Mouse (Mus musculus): Measurements from ENCODE around the gene Ugt8a. TPM values are rescaled to one million over a fixed set of nuclear protein-coding genes. Genes with fewer than 3 reads are reported as not detected.

Gene Ugt8a
- total RNA-seq (2015): 0.13 and 0.25 TPM in 2 replicates
- total RNA-seq (2017): 0.33 TPM in 1 of 2 replicates, not detected in the other

GRCm38 (mm10) chr3:125938092-125938755, at the start of gene Ugt8a:
Gene Ugt8a (minus strand): TSS chr3:125938619.
- peak; percentile 31 for ATAC-seq (ENCODE audit: poor library complexity, severe bottlenecking)

- no peak for ATAC-seq (ENCODE audit: poor library complexity, severe bottlenecking)
Observed at GRCm38 (mm10) chr3:125986639-125987038, 48.2 kb upstream of the Ugt8a start.

GRCm38 (mm10) chr3:125983707-125984420, 45.4 kb upstream of the Ugt8a start:
- ATAC-seq (ENCODE audit: poor library complexity, severe bottlenecking): no peak

DNA sequence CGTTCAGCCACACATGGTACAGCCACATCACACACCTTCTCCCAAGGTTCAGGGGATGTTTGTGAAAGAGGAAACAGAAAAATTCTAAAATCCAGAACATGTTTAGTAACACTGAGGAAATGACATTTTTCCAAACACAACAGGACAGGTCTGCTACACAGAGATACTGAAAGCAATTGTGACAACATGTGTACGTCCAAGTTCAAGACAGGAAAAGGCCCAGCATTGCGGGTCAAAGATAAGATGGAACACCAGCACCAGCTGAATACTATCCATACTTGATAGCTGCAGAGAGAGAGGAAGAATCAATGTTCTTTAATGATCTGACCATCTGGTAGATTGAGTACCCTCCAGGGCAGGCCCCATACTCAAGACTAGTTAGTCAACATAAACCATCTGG, 41.1 kb upstream of the Ugt8a start:
- ATAC-seq (ENCODE audit: poor library complexity, severe bottlenecking): no peak

GRCm38 (mm10) chr3:125975899-125976298, 37.5 kb upstream of the Ugt8a start:
- ATAC-seq (ENCODE audit: poor library complexity, severe bottlenecking): no peak

DNA sequence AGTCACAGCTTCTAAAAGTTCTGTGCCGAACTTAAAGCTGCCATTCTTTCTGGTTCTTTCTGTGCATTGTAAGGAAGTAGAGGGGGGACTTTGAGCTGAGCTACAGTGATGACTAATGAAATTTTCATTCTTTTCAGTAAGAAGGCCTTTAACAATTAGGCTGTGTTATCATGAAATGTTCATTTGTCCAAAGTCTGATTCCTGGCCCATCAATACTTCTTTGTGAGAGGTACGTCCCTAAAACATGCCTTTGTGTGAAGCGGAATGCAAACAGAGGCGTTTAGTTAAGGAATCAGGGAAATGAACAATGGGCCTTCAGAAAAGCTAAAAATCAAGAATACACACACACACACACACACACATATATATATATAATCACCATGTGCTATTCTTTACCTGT, 31.0 kb upstream of the Ugt8a start:
- no peak for ATAC-seq (ENCODE audit: poor library complexity, severe bottlenecking)

GRCm38 (mm10) chr3:125956196-125956885, 17.9 kb upstream of the Ugt8a start:
- ATAC-seq (ENCODE audit: poor library complexity, severe bottlenecking): no peak

- ATAC-seq (ENCODE audit: poor library complexity, severe bottlenecking): no peak
Observed at GRCm38 (mm10) chr3:125954881-125955280, 16.5 kb upstream of the Ugt8a start.

DNA sequence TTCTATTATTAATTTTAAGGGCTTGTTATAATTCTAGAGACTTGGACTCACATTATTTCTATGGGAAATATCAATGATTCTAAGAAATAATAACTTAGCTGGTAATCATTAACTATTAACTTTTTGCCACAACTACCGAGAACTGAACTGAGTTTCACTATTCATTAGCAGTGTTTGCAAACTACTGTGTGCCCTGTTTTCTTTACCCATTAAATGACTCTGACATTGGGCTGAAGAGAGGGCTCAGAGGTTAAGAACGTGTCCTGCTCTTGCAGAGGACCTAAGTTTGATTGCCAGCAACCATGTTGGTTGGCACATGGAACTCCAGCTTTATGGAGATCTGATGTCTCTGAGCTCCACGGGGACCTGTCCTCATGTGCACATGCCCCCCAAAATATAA, 2.4 kb upstream of the Ugt8a start:
- ATAC-seq (ENCODE audit: poor library complexity, severe bottlenecking): no peak

DNA sequence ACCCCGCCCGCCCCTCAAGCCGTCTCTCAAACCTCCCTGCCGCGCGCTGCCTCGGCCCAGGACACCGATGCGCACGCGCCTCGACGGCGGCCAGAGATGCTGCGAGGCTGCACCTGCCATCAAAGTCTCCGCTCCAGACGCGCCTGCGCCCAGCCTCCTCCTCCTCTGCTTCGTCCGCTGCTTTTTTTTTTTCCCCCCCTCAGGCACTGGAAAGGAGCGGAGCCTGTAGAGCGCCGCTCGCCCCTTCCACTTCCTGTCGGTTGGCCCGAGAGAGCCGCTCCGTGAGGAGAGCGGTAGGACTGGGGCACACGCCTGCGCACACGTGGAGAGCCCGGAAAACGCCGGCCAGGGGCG, 314 bp upstream of the Ugt8a start:
- 0 out of 2 replicates have a peak, but pooled peaks have one; percentile 24 for ATAC-seq (ENCODE audit: poor library complexity, severe bottlenecking)

- peak; percentile 36; the same call in 1 of the 2 replicates for ATAC-seq (ENCODE audit: poor library complexity, severe bottlenecking)
Observed at GRCm38 (mm10) chr3:125937536-125938091, 805 bp downstream of the Ugt8a start.

- no peak for ATAC-seq (ENCODE audit: poor library complexity, severe bottlenecking)
Observed at GRCm38 (mm10) chr3:125935796-125936195, 2.6 kb downstream of the Ugt8a start.

DNA sequence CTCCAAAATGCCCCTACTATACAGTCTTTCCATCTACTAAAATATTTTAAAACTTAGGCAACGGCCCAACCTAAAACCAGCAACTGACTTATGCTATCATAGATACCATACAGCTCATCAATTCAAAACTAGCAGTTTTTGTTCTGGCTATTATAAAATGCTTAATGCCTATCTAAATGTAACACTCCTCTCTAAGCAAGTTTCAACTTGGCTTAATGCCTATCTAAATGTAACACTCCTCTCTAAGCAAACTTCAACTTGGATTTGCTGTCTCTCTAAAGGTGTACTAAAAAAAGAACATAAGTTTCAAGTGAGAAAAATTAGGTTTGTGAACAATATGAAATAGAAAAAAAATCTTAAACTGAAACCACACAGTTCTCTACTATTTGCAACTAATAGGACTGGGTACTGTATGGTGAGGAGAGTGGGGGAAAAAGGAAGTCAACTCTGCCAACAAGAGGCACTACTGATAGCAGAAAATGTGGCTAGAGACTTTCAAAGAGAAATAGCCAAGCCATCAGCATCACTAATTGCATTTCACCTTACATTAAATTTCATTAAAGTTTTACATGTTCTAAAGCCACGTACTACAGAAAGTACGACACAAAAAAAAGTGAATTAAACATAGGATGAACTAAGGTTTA, 5.7 kb downstream of the Ugt8a start:
- ATAC-seq (ENCODE audit: poor library complexity, severe bottlenecking): no peak

- no peak for ATAC-seq (ENCODE audit: poor library complexity, severe bottlenecking)
Observed at GRCm38 (mm10) chr3:125931059-125931458, 7.4 kb downstream of the Ugt8a start.

DNA sequence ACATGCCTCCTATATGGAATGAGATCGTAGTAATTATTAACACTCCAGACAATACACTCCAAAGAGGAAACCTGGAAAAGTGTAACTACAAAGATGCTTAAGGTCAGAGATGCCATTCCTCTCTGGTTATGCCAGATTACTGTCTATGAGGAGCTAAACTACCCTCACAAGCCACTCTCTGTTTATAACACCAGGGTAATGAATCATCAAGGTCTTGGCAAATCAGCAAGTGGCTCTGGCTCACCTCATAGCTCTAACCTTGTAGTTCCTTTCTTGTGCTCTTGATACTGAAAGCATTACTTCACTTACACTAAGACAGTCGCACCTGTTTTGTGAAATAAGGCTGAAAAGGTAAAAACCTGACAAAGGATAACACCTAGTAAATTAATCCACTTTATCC, 17.5 kb downstream of the Ugt8a start:
- ATAC-seq (ENCODE audit: poor library complexity, severe bottlenecking): no peak

DNA sequence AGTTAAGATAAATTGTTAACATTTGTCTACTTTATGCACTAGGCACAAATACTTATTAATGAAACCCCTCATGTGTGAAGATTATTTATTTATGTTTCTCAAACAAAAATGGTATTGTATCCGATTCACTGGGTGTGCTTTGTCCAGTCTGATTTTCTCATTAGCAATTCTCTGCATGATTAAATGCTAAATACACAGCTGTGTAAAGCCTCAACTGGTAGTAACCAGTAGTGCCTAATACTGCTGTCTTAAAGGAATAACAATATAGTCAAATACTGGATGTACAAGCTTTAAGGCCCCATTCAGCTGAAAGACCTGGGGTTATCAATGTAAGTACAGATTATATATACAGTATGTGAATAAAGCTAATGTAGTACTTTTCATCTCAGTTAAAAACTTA, 39.4 kb downstream of the Ugt8a start:
- ATAC-seq (ENCODE audit: poor library complexity, severe bottlenecking): no peak

- no peak for ATAC-seq (ENCODE audit: poor library complexity, severe bottlenecking)
Observed at GRCm38 (mm10) chr3:125887109-125887508, 51.3 kb downstream of the Ugt8a start.

DNA sequence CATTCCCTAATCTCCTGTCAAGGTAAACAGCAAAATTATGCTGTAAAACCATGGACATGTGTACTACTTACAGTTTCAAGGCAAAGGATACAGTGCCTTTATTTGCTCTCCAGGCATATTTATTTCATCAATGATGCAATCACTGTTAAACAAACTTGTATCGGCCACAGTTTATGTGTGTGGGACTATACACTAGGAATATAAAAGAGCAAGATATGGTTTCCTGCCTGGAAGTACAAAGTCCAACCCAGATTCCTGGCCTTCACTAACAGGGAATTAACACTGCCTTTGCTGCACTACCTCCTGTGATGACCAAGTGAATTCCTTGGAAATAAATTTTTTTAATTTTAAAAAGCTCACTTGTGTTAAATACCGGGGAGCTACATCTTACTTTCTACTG, 53.5 kb downstream of the Ugt8a start:
- no peak for ATAC-seq (ENCODE audit: poor library complexity, severe bottlenecking)

DNA sequence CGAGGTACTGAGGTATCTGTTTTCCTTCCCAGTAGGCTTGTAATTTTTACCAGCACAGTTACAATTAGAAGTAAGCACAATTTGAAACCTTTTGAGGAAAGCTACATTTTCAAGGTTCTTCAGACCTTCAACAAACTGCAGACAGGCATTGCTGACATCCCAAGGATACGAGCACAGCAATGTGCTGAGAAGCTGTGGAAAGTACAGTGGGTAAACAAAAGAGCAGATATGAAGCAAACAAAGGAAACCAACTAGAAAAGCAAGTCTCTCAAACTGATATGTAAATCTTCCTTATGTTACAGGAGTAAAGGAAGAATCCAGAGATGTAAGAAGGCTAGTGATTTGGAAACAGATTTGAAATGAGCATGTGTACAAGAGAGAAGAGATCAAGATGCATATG, 54.0 kb downstream of the Ugt8a start:
- no peak for ATAC-seq (ENCODE audit: poor library complexity, severe bottlenecking)

DNA sequence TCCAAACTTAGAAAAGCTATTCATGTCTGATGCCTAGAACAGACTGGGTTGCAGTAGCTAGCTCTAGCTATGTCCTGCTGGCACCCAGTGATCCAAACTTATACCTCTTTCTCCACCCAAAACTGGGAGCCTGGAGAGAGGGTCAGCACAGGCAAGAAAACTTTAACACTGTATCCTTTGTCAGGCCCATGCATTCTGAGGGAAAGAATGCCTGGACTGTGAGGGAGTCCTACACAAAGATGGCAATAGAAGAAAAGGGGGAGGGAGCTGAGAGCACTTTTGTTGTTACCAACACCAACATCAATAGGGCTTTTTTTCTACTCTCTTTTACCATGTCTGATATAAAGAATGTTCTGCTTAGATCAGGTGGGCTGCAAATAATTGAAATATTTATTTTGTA, 55.4 kb downstream of the Ugt8a start:
- ATAC-seq (ENCODE audit: poor library complexity, severe bottlenecking): no peak

GRCm38 (mm10) chr3:125881835-125882234, 56.6 kb downstream of the Ugt8a start:
- ATAC-seq (ENCODE audit: poor library complexity, severe bottlenecking): no peak

Data from megakaryocyte, adult 5-6 weeks (primary cell).